Mouse (Mus musculus): ENCODE data around the gene Mrpl35.

Mrpl35 gene

DNA sequence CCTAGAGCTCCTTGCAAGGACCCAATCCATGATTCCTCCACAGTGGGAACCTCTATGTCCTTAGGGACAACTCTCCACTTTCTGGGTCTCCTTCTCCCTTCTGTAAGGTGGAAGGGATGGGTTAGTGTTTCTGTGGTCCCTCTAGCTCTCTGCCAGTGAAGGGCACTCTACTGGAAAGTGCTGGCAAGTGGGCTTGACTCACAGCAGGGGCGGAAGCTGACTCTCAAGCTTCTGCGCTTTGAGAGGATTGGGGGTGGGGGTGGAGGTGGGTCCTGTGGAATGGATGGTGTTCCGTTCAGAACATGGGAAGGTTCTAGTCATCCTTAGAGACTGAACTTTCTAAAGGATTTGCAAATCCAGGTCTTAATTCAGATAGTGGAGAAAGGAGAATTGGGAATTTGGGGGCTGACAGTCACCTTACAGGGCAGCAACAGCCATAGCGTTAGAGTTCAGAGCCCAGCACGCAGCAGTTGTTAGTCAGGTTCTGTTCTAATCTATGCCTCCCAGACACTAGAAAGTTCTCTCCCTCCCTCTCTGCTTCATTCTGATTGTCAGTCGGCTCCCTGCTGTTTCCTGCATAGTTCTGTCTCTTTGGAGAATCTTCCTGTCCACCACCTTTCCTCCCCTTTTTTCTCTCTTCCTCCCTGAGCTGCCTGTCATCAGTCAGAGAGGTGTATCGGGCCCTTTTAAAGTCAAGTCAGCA, 25.6 kb downstream of the Mrpl35 start:
- no peak for DNase-seq (ENCODE audit: low read depth, low spot score)

- DNase-seq (ENCODE audit: low read depth, low spot score) = no peak
Observed at GRCm38 (mm10) chr6:71799391-71799790, 27.4 kb downstream of the Mrpl35 start.

DNA sequence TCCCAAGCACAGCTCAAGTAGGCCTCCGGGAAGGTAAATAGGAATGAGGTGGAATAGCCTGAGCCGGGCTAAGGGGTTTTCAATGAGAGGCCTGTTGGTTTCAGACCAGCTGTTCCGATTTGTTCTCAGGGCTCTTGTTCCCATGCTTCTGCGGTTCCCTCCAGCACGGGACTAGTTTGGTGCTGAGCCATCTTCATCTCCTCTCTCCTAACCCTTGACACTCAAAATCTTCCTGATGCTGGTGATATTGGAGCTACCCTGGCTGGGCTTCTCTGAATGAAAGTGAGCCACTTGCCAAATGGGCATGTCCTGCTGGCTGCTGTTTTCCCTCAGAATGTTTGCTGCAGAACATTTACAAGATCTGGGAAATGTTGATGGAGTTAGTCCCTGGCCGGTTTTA, 35.0 kb downstream of the Mrpl35 start:
- no peak for DNase-seq (ENCODE audit: low read depth, low spot score)

DNA sequence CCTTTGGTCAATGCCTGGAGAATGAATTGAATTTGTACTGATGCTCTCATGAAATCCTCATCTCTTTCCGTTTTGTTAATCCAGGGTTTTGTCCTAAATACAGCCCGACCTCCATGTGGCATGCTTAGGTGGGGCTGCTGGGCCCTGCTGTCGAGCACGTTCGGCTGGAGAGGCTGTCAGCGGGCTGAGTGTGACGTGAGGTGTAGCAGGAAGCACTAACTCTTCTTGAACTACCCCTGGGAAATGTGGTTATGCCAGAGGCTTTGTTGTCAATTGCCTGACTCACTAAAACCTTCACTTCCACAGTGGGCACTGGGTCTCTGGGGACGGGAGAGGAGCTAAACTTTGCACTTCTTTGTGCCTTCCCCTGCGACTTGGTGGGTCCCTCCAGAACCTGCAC, 38.4 kb downstream of the Mrpl35 start:
- DNase-seq (ENCODE audit: low read depth, low spot score) = no peak

DNA sequence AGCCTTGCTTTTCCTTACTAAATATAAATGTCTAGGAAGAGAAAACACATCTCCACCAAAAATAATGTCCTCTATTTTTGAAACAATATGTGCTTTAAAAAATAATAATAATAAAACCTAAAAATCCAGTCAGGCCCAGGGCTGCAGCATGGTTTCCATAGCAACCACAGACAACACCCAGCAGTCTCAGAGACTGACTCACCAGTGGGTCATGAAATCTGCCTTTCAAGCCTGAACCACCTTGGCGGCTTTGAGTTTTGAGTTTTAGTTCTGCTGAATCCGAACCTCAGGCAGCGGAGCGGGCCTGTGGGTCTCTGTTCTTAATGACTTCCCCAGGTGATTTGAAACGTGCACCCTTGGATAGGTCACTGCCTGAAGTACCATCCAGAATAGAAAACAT, 43.6 kb downstream of the Mrpl35 start:
- DNase-seq (ENCODE audit: low read depth, low spot score) = no peak

- no peak for DNase-seq (ENCODE audit: low read depth, low spot score)
Observed at GRCm38 (mm10) chr6:71780431-71780830, 46.3 kb downstream of the Mrpl35 start.

GRCm38 (mm10) chr6:71779831-71780230, 46.9 kb downstream of the Mrpl35 start:
- DNase-seq (ENCODE audit: low read depth, low spot score) = no peak

- DNase-seq (ENCODE audit: low read depth, low spot score) = no peak
Observed at GRCm38 (mm10) chr6:71778016-71778415, 48.8 kb downstream of the Mrpl35 start.

DNA sequence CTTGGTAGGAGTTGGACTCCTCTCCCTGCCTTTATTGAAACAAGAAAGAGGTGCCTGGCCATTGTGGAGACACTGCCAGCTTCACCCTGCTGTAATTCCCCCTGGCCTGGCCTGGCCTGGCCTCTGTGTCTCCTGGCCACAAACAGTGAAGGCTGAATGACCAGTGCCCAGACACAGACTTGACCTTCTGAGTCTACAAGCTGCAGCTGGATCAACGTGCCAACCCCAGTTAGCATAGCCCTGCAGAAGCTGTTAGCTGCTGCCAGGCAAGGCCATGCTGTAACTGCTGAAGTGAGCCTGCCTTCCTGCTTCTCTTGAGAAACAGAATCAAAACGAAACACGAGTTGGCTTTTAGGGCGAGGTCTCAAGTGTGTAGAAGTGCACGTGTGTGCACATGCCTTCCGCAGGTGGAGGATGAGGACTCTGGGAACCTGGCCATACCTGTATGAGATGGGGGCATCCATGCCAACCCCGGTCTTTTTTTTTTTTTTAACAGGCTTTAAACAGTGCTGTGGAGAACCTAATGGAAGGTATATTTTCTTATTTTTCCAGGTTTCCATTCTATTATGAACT, 54.0 kb downstream of the Mrpl35 start:
- no peak for DNase-seq (ENCODE audit: low read depth, low spot score)

- DNase-seq (ENCODE audit: low read depth, low spot score) = peak; percentile 43
Observed at GRCm38 (mm10) chr6:71772156-71772555, 54.6 kb downstream of the Mrpl35 start.

DNA sequence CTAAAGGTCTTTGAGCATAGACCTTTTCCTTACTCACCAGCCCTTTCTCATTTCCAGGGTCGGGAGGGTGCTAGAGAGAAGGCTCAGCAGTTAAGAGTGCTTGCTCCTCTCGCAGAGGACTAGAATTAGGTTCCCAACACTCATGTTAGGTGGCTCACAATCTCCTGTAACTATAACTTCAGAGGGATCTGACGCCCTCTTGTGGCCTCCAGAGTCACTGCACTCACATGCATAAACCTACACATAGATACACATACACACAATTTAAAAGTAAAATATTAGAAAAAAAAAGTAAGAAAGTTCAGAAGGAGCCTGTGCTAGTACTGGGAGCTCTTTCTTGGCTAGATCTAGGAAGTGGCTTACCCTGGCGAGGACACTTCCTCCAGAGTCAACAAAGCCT, 55.5 kb downstream of the Mrpl35 start:
- no peak for DNase-seq (ENCODE audit: low read depth, low spot score)

- DNase-seq (ENCODE audit: low read depth, low spot score) = no peak
Observed at GRCm38 (mm10) chr6:71770856-71771255, 55.9 kb downstream of the Mrpl35 start.

- no peak for DNase-seq (ENCODE audit: low read depth, low spot score)
Observed at GRCm38 (mm10) chr6:71769901-71770690, 56.7 kb downstream of the Mrpl35 start.

DNA sequence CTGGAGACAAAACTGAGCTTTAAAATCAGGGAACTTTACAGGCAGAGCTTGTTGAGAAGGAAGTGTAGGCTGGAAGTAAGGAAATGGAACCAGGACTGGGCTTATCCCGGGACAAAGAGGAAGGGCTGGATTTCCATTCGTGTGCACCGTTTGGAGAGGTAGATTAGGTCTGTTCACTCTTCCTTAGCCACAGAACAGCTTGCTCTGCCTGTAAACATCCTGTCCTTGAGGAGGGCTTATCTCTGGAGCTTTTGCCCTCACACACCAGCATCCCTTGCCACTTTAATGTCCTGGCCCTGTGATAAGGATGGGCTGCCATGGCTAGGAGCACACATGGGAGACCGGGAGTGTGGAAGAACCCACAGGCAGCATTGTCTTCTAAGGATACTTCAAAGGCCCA, 59.0 kb downstream of the Mrpl35 start:
- DNase-seq (ENCODE audit: low read depth, low spot score) = no peak
